Mouse (Mus musculus): ENCODE data around the gene Iqgap2.

Gene Iqgap2

GRCm38 (mm10) chr13:95618859-95619258 lies 272.9 kb downstream of the Iqgap2 start:
- DNase-seq (ENCODE audit: low read depth, low spot score) = no peak

DNA sequence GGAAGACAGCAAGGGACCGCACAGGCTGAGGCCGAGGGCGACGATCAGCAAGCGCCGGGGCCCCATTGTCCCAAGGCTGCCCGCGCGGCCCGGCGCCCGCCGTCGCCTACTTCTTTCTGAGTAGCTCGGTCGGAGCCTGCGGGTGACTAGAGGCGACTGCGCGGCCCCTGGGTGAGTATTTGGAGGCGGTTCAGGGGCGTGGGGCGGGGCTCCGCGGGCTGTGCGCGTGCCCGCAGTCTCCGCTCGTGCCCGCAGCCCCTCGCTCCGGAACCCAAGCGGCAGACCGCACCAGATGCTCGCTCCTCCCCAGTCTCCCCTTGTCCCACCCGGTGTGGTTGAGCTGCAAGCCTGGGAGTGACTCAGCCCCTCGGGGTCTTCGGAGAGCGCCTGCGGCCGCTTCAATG lies 273.4 kb downstream of the Iqgap2 start, which contains the start of gene F2r:
Gene F2r, minus strand, starts transcription at position 179 of the 404 bp plus-strand sequence.
- peak; percentile 86 for DNase-seq (ENCODE audit: low read depth, low spot score)

GRCm38 (mm10) chr13:95617671-95618171 lies 274.0 kb downstream of the Iqgap2 start:
- no peak for DNase-seq (ENCODE audit: low read depth, low spot score)

GRCm38 (mm10) chr13:95617082-95617670 lies 274.5 kb downstream of the Iqgap2 start:
- peak; percentile 34 for DNase-seq (ENCODE audit: low read depth, low spot score)

- peak; percentile 27 for DNase-seq (ENCODE audit: low read depth, low spot score)
Observed at GRCm38 (mm10) chr13:95616512-95616911, 275.2 kb downstream of the Iqgap2 start.

- peak; percentile 29 for DNase-seq (ENCODE audit: low read depth, low spot score)
Observed at GRCm38 (mm10) chr13:95614757-95615156, 277.0 kb downstream of the Iqgap2 start.

- DNase-seq (ENCODE audit: low read depth, low spot score) = no peak
Observed at GRCm38 (mm10) chr13:95612243-95612642, 279.5 kb downstream of the Iqgap2 start.

DNA sequence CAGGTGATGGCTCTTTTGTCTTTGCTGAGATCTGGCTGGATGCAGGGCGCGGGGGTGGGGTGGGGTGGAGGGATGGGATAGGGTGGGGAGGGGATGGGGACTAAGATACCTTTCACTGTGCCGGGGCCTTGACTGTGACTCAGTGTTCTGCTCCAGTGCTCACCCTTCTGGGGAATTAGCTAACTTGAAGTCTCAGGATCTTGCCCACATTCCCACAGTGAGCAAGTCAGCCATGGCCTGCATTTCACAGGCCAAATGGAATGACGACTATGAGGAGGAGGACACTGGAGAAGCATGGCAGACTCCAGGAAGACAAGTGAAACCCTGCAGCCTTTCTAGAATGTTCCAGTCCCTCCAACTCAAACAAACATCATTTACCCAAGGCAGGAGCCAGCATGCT lies 280.0 kb downstream of the Iqgap2 start:
- DNase-seq (ENCODE audit: low read depth, low spot score) = no peak

GRCm38 (mm10) chr13:95610786-95611562 lies 280.7 kb downstream of the Iqgap2 start:
- no peak for DNase-seq (ENCODE audit: low read depth, low spot score)

GRCm38 (mm10) chr13:95609088-95609420 lies 282.7 kb downstream of the Iqgap2 start:
- DNase-seq (ENCODE audit: low read depth, low spot score) = no peak

DNA sequence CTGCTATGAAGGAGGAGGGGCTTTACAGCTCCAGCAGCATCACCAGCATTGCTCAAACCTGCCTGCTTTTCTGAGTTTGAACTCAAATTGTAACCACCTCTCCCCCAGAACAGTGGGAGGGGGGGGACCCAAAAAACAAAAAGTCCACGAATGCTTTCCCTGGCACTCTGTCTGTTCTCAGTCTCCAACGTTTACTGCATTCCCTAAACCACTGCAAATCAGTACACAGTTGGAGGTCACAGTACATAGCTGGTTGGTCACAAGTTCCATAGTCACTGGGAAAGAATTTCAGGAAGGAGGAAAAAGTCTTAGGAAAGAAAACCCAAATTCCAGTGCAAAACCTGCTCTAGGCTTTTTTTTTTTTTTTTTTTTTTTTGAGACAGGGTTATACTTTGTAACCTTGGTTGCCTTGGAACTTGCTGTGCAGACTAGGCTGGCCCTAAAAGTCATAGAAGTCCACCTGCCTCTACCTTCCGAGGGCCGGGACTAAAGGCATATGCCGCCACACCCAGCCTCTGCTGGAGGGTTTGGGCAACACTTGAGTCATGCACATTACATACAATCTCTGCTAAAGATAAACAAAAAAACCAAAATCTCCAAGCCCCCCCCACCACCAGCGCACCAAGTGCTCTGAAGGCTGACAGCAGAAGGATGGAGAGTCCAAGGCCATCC lies 283.2 kb downstream of the Iqgap2 start:
- peak; percentile 64 for DNase-seq (ENCODE audit: low read depth, low spot score)

- DNase-seq (ENCODE audit: low read depth, low spot score) = no peak
Observed at GRCm38 (mm10) chr13:95607019-95607418, 284.7 kb downstream of the Iqgap2 start.

DNA sequence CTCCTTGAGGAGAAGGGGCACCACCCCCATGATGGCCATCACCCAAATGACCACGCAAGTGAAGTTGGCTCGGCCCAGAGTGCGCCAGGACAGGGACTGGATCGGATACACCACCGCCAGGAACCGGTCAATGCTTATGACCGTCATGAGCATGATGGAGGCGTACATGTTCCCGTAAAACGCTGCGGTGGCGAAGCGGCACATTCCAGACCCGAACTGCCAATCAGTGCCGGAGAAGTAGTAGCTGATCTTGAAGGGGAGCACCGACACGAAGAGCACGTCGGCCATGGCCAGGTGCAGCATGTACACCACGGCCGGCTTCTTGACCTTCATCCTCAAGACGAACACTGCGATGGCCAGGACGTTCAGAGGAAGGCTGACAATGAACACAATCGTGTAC lies 287.4 kb downstream of the Iqgap2 start:
- no peak for DNase-seq (ENCODE audit: low read depth, low spot score)

DNA sequence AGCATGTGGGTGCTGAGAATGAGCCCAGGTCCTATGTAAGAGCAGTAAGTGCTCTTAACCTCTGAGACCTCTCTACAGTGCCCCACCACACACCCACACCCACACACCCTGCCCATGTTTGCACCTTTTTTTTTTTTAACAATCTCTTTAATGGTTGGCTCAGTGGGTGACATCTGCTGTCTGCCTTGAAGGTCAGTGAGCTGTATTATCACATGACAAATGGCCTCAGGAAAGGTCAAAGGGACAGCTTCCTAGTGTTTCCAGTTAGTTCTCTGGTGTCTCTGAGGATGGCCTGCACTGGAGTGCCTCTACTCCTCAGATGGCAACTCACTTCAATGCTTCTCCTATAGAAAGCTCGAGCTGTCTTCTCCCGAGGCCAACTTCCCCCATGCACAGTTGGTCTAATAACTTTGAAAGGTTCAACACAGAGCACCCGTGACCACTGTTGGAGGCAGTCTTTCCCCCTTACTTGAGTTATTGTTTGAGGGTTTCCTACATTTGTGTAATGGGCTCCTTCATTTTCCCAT lies 291.8 kb downstream of the Iqgap2 start:
- DNase-seq (ENCODE audit: low read depth, low spot score) = no peak

DNA sequence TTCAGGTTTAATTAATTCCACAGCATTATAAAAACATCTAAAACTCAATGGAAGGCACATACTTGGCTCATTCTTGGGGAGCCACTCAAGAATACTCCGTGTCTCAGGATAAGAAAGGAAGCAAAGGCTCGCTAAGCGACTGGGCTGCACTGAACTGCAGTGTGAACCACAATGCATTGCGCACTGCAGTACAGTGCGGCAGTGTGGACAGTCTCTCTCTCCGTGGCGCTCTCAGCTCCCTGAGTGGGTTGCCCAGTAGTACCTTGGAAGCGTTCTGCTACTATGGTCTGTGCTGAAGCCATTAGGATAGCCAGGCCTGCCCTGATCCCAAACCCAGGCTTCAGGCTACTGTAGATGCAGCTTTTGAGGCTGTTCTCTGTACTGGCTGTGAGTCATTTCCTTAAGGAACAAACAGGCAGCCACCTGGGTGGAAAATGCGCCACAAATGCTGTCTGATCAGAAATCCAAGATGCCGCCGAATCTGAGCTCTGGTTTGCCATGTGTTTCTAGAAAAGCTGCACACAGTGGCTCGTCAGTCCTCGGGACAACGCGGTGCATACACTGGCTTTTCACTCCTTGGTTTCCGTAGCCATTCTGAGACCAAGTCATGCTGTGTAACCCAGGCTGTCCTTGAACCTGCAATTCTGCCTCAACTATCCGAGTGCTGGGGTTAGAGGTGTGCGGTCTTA lies 293.3 kb downstream of the Iqgap2 start:
- no peak for DNase-seq (ENCODE audit: low read depth, low spot score)

DNA sequence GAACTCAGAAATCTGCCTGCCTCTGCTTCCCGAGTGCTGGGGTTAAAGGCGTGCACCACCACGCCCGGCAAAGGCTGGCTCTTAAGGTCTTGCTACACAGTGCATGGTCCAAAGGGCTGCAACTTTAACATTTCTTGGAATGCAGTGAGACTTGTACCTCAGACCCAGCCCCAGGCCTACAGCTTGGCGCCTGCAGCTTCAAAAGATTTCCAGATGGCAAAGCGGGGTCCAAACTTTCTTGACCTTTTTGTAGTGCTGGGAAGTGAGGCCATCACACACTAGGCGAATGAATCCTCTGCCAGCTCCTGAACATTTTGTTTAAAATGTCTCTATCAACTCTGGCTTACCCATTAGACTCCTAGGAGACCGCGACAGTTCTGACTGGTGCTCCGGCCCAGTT lies 294.1 kb downstream of the Iqgap2 start:
- DNase-seq (ENCODE audit: low read depth, low spot score) = no peak

- DNase-seq (ENCODE audit: low read depth, low spot score) = no peak
Observed at GRCm38 (mm10) chr13:95596689-95597088, 295.0 kb downstream of the Iqgap2 start.

- peak; percentile 65 for DNase-seq (ENCODE audit: low read depth, low spot score)
Observed at GRCm38 (mm10) chr13:95595921-95596320, 295.8 kb downstream of the Iqgap2 start.

DNA sequence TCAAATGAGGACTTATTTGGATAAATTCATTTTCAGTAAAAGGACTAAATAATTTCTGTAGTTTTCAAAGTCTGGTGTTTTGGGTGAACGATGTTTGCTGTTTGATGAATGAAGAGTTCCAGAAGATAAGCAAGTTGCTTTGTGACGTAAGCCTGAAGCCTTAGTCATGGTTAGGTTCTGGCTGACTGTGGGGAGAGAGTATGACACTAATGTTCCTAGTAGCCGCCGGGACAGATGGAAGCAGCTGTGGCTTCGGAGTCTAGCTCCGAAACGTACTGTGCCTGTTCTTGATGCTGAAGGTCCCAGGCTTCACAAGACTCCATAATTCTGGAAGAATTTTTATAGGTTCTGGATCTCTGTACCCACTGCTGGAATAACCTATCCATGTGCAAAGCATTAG lies 296.3 kb downstream of the Iqgap2 start:
- peak; percentile 47 for DNase-seq (ENCODE audit: low read depth, low spot score)

DNA sequence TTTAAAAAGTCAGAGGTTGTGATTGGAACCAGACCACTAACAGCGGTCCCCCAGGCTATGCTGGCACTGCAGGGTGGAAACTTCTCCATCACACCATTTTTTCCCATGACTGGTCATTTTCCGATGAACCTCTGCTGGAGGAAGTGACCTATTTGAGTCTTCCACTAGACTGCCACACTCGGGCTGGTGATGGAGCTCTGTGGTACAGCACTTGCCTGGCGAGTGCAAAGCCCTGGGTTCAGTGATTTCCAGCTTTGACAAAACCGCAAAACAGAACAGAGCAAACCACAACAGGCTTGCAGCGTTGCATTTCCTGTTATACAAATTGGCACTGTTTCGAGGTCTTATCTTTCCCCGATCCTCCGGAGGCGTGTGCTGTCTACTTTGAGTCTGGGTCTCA lies 298.9 kb downstream of the Iqgap2 start:
- peak; percentile 54 for DNase-seq (ENCODE audit: low read depth, low spot score)

DNA sequence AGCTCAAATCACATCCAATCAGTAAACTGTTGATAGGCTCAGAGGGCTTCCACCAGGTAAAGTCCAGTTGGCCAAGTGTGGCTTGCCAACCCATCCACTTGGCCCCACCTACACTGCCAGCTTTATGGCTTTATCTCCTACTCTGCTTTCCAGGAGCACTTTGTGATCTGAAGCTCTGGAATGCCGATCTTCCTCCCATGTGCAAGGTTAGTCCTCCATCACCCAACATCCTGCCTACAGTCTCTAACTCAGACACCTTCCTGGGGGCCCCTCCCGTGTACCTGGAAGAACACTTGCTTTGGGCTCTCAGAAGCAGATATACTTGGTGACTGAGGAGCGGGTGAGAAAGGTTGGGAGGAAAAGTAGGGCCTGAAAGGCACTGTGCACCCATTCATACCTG lies 300.1 kb downstream of the Iqgap2 start:
- no peak for DNase-seq (ENCODE audit: low read depth, low spot score)

DNA sequence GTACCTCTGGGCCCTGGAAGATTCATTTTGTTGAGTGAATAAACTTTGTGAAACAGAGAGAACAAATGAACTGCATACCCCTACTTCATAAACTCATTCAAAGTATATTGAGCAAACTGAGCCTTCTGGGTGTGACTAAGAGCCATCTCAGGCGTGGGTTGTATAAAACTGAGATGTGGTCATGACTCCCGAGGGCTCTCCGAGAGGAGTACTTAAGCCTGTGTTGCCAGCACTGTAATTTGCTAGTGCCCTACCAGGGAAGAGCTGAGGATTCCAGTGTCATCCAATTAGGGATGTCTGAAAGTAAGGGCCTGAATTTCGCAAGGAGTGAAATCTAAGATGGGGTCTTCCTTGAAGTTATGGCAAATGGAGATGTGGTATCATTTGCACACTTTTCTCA lies 304.1 kb downstream of the Iqgap2 start:
- DNase-seq (ENCODE audit: low read depth, low spot score) = no peak
